In the genomic region with DNA sequence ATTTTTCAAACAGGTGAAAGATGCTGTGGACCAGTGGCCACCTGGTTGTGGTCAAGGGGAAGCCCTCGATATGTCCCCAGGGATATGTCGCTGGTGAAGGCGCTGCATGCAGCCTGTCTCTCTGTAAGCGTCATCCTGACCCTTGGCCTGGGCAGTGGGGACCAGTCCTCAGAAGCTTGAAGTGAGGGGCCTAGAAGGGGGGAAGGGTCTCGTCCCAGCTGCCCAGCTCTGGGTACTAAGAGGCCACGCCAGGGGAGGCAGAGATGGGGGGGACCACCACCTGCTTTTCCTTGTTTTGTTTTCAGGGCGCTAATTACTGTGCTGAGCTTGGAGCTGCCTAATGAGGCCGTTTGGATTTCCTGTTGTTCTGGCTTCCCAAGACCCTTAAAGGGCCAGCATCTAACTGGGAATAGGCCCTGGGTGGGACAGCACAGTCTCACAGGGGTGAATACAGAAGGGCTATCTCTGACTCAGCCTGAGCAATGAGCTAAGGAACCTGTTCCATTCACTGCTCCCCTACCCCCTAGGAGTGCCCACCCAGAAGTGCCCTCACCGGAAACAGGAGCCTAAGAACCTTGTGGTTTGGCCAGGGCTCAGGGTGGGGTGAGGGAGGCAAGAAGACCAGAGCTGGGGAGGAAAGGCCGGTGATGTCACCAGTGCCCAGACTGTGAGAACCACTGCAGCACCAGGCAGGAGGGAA, we compare ENCODE assay signal across 10 mouse cellular contexts. TPM values are rescaled to one million over a fixed set of nuclear protein-coding genes. Genes with fewer than 3 reads are reported as not detected.
A peak's percentile ranks its signal among the peaks of the same experiment; 100 is the strongest.
DNase-seq lines count a peak whose midpoint lies in the region; ATAC-seq and TF ChIP-seq lines count a peak whose summit lies in the region.
"Had no signal": no experiment of that assay in that cellular context is flagged by ENCODE, and none has a peak within 500 bp of the region (broad histone marks: within the 10 kb centered on the region; RNA-seq: fewer than 3 reads in every experiment).

No protein-coding gene starts in this region.

- DNase-seq in lung, adult 18-20 months, result peak; percentile 43 to 69
- DNase-seq in lung, adult 2 months, result no peak
- no peak for DNase-seq in urinary bladder, postnatal 36 days (ENCODE audit: low spot score in 2 of 2)
- no peak for DNase-seq in frontal cortex, postnatal 25 days (ENCODE audit: low spot score in 2 of 2)

- TF ChIP-seq POLR2A in lung, adult 2 months (IDR thresholded peaks at IDR 0.05; ENCODE audit: borderline replicate concordance, extremely low read depth, low read depth, low read length), result no peak

- peaks cover 18% of the 10 kb centered on the region for H3K4me1 ChIP-seq in heart, embryonic 13.5 days
- H3K4me1 ChIP-seq in heart, embryonic 12.5 days (replicated peaks), result peaks cover 19% of the 10 kb centered on the region
- peaks cover 15% of the 10 kb centered on the region for H3K4me1 ChIP-seq in lung, adult 2 months (ENCODE audit: control insufficient read depth, insufficient read depth, low read length)
- peaks cover 7% of the 10 kb centered on the region for H3K4me1 ChIP-seq in forebrain, embryonic 16.5 days (replicated peaks; ENCODE audit: control insufficient read depth, insufficient read depth, low read length)
- 0 out of 2 replicates have a peak, but pooled peaks cover 3% of the 10 kb centered on the region for H3K4me1 ChIP-seq in midbrain, embryonic 15.5 days

- no peaks in the 10 kb centered on the region for H3K36me3 ChIP-seq in heart, embryonic 13.5 days
- no peaks in the 10 kb centered on the region for H3K36me3 ChIP-seq in heart, embryonic 12.5 days
- no peaks in the 10 kb centered on the region for H3K36me3 ChIP-seq in forebrain, embryonic 16.5 days (ENCODE audit: control insufficient read depth, insufficient read depth)
- no peaks in the 10 kb centered on the region for H3K36me3 ChIP-seq in midbrain, embryonic 15.5 days (replicated peaks)
- H3K36me3 ChIP-seq: embryonic facial prominence, embryonic 12.5 days had no signal

- 38% methylated on average over 10 of the region's 10 CpGs for WGBS in heart, embryonic 13.5 days
- WGBS in heart, embryonic 12.5 days, result 40% methylated on average over 10 of the region's 10 CpGs
- WGBS in lung, adult 2 months, result 42% methylated on average over 10 of the region's 10 CpGs
- WGBS in forebrain, embryonic 16.5 days, result 14% methylated on average over 10 of the region's 10 CpGs
- 34% methylated on average over 10 of the region's 10 CpGs for WGBS in midbrain, embryonic 15.5 days

- H3K27me3 ChIP-seq in heart, embryonic 13.5 days (replicated peaks), result peaks cover 12% of the 10 kb centered on the region; the same call in 1 of the 2 replicates
- H3K27me3 ChIP-seq in heart, embryonic 12.5 days (replicated peaks), result no peaks in the 10 kb centered on the region; the same call in none of the 2 replicates
- peaks cover 31% of the 10 kb centered on the region; the same call in 1 of the 2 replicates for H3K27me3 ChIP-seq in forebrain, embryonic 16.5 days (replicated peaks; ENCODE audit: control insufficient read depth, insufficient read depth, low read length)
- H3K27me3 ChIP-seq in midbrain, embryonic 15.5 days (replicated peaks), result peaks cover 39% of the 10 kb centered on the region

- no peak; the same call in 1 of the 2 replicates for ATAC-seq in heart, embryonic 13.5 days (ENCODE audit: extremely low read depth, insufficient number of reproducible peaks, low FRiP score, low TSS enrichment)
- no peak for ATAC-seq in heart, embryonic 12.5 days (ENCODE audit: insufficient number of reproducible peaks, low FRiP score)
- ATAC-seq in forebrain, embryonic 16.5 days, result peak; percentile 69
- ATAC-seq in midbrain, embryonic 15.5 days (replicated peaks), result 0 out of 2 replicates have a peak, but pooled peaks have one; percentile 42

- no peak overlapping the region for H3K4me3 ChIP-seq in heart, embryonic 13.5 days
- no peak overlapping the region for H3K4me3 ChIP-seq in heart, embryonic 12.5 days
- H3K4me3 ChIP-seq in lung, adult 2 months (replicated peaks; ENCODE audit: extremely low read depth, low read depth, low read length), result no peak overlapping the region
- H3K4me3 ChIP-seq in forebrain, embryonic 16.5 days (replicated peaks; ENCODE audit: low read length), result no peak overlapping the region
- H3K4me3 ChIP-seq in midbrain, embryonic 15.5 days, result no peak overlapping the region
- H3K4me3 ChIP-seq: embryonic facial prominence, embryonic 12.5 days had no signal

- H3K9me3 ChIP-seq in heart, embryonic 13.5 days, result no peaks in the 10 kb centered on the region
- 0 out of 2 replicates have a peak, but pooled peaks cover 3% of the 10 kb centered on the region for H3K9me3 ChIP-seq in heart, embryonic 12.5 days (replicated peaks)
- H3K9me3 ChIP-seq in forebrain, embryonic 16.5 days (ENCODE audit: control insufficient read depth, low read length), result peaks cover 2% of the 10 kb centered on the region; the same call in 1 of the 2 replicates
- H3K9me3 ChIP-seq in midbrain, embryonic 15.5 days, result no peaks in the 10 kb centered on the region
- H3K9me3 ChIP-seq: embryonic facial prominence, embryonic 12.5 days had no signal

- H3K9ac ChIP-seq in heart, embryonic 13.5 days, result no peak overlapping the region
- no peak overlapping the region for H3K9ac ChIP-seq in heart, embryonic 12.5 days
- H3K9ac ChIP-seq in forebrain, embryonic 16.5 days (replicated peaks; ENCODE audit: low read depth, low read length), result no peak overlapping the region
- H3K9ac ChIP-seq in midbrain, embryonic 15.5 days, result no peak overlapping the region
- H3K9ac ChIP-seq: embryonic facial prominence, embryonic 12.5 days had no signal

- no peak overlapping the region for H3K4me2 ChIP-seq in heart, embryonic 13.5 days
- H3K4me2 ChIP-seq in heart, embryonic 12.5 days, result no peak overlapping the region
- no peak overlapping the region for H3K4me2 ChIP-seq in forebrain, embryonic 16.5 days (ENCODE audit: low read length)
- no peak overlapping the region for H3K4me2 ChIP-seq in midbrain, embryonic 15.5 days
- H3K4me2 ChIP-seq: embryonic facial prominence, embryonic 12.5 days had no signal

- TF ChIP-seq CTCF in lung, adult 2 months (IDR thresholded peaks at IDR 0.05; ENCODE audit: insufficient read depth, low read length), result no peak

- H3K27ac ChIP-seq in heart, embryonic 13.5 days (replicated peaks), result peak overlapping the region; percentile 29; the same call in 1 of the 2 replicates
- no peak overlapping the region for H3K27ac ChIP-seq in heart, embryonic 12.5 days (ENCODE audit: poor library complexity, severe bottlenecking)
- H3K27ac ChIP-seq in forebrain, embryonic 16.5 days (ENCODE audit: low read length), result no peak overlapping the region
- H3K27ac ChIP-seq in midbrain, embryonic 15.5 days, result no peak overlapping the region
- H3K27ac ChIP-seq: embryonic facial prominence, embryonic 12.5 days; macrophage had no signal

RNA-seq across cellular contexts. Expression of gene Dll4, which starts 11.7 kb away (rescaled TPM):
- polyA plus RNA-seq in heart, embryonic 13.5 days (2015; fragmentation: Nextera tagmentation; extraction: Ambion mirVana), result 7.7 and 8.7 TPM in 2 replicates
- 6.5 and 6.8 TPM in 2 replicates for polyA plus RNA-seq in heart, embryonic 12.5 days (2016; fragmentation: Nextera tagmentation; extraction: Ambion mirVana)
- 114 TPM in 2 replicates for polyA plus RNA-seq in lung, adult 2 months (2012; rRNA removed)
- 4.8 and 5.5 TPM in 2 replicates for polyA plus RNA-seq in forebrain, embryonic 16.5 days (2015; fragmentation: Nextera tagmentation; extraction: Ambion mirVana)
- 5.2 and 5.3 TPM in 2 replicates for polyA plus RNA-seq in midbrain, embryonic 15.5 days (2015; fragmentation: Nextera tagmentation; extraction: Ambion mirVana)
- polyA plus RNA-seq: macrophage had no signal

RNA-seq across cellular contexts. Expression of gene Vps18, which starts 25.4 kb away (rescaled TPM):
- 11.9 and 13.1 TPM in 2 replicates for polyA plus RNA-seq in heart, embryonic 13.5 days (2015; fragmentation: Nextera tagmentation; extraction: Ambion mirVana)
- 15.2 and 15.8 TPM in 2 replicates for polyA plus RNA-seq in heart, embryonic 12.5 days (2016; fragmentation: Nextera tagmentation; extraction: Ambion mirVana)
- polyA plus RNA-seq in lung, adult 2 months (2012; rRNA removed), result 24.1 and 25.9 TPM in 2 replicates
- 32.5 and 33.6 TPM in 2 replicates for polyA plus RNA-seq in forebrain, embryonic 16.5 days (2015; fragmentation: Nextera tagmentation; extraction: Ambion mirVana)
- polyA plus RNA-seq in midbrain, embryonic 15.5 days (2015; fragmentation: Nextera tagmentation; extraction: Ambion mirVana), result 31.7 and 32.3 TPM in 2 replicates

RNA-seq across cellular contexts. Expression of gene Chac1, which starts 37.1 kb away (rescaled TPM):
- polyA plus RNA-seq in heart, embryonic 13.5 days (2015; fragmentation: Nextera tagmentation; extraction: Ambion mirVana), result 0.35 and 0.78 TPM in 2 replicates
- polyA plus RNA-seq in heart, embryonic 12.5 days (2016; fragmentation: Nextera tagmentation; extraction: Ambion mirVana), result 0.12 and 0.31 TPM in 2 replicates
- polyA plus RNA-seq in lung, adult 2 months (2012; rRNA removed), result 9.2 and 10.7 TPM in 2 replicates
- polyA plus RNA-seq in forebrain, embryonic 16.5 days (2015; fragmentation: Nextera tagmentation; extraction: Ambion mirVana), result 4.6 and 11.3 TPM in 2 replicates
- polyA plus RNA-seq in midbrain, embryonic 15.5 days (2015; fragmentation: Nextera tagmentation; extraction: Ambion mirVana), result 8.1 and 9.0 TPM in 2 replicates

RNA-seq across cellular contexts. Expression of gene Rhov, which starts 42.9 kb away (rescaled TPM):
- polyA plus RNA-seq in heart, embryonic 13.5 days (2015; fragmentation: Nextera tagmentation; extraction: Ambion mirVana), result 0.14 and 0.60 TPM in 2 replicates
- polyA plus RNA-seq in heart, embryonic 12.5 days (2016; fragmentation: Nextera tagmentation; extraction: Ambion mirVana), result 0.10 and 0.13 TPM in 2 replicates
- polyA plus RNA-seq in lung, adult 2 months (2012; rRNA removed), result 1.6 and 3.0 TPM in 2 replicates
- 24.8 and 31.8 TPM in 2 replicates for polyA plus RNA-seq in forebrain, embryonic 16.5 days (2015; fragmentation: Nextera tagmentation; extraction: Ambion mirVana)
- 43.3 and 45.5 TPM in 2 replicates for polyA plus RNA-seq in midbrain, embryonic 15.5 days (2015; fragmentation: Nextera tagmentation; extraction: Ambion mirVana)

Comparison
In these comparisons a context has a peak if more than half of its experiments do, and no peak if none do; other contexts are left out.
1. DNase-seq: peak in lung, adult 18-20 months (2 of 2); none in lung, adult 2 months (single experiment), urinary bladder, postnatal 36 days (0 of 2) and frontal cortex, postnatal 25 days (0 of 2).
2. ATAC-seq: peak in forebrain, embryonic 16.5 days (single experiment) and midbrain, embryonic 15.5 days (single experiment); none in heart, embryonic 13.5 days (single experiment) and heart, embryonic 12.5 days (single experiment).
3. RNA of gene Dll4, which starts 11.7 kb away (polyA plus RNA-seq): 114 TPM in lung, adult 2 months; 7.7 to 8.7 TPM in heart, embryonic 13.5 days, 6.5 to 6.8 TPM in heart, embryonic 12.5 days, 4.8 to 5.5 TPM in forebrain, embryonic 16.5 days and 5.2 to 5.3 TPM in midbrain, embryonic 15.5 days; every median in the first group is over 10 times any median in the second.